Comparison of ENCODE assay signal across 10 mouse cellular contexts in genomic region chr8:60891757-60892156, GRCm38 (mm10). TPM values are rescaled to one million over a fixed set of nuclear protein-coding genes. Genes with fewer than 3 reads are reported as not detected.
DNase-seq lines count a peak whose midpoint lies in the region; ATAC-seq and TF ChIP-seq lines count a peak whose summit lies in the region.
"Had no signal": no experiment of that assay in that cellular context is flagged by ENCODE, and none has a peak within 500 bp of the region (broad histone marks: within the 10 kb centered on the region; RNA-seq: fewer than 3 reads in every experiment).

No protein-coding gene starts in this region.

- no peak for DNase-seq in hindbrain, postnatal 0 days (ENCODE audit: low spot score)
- peak; percentile 36 for DNase-seq in MEL (ENCODE audit: low read depth, low spot score)
- no peak for DNase-seq in urinary bladder, adult 18-20 months (ENCODE audit: low spot score in 2 of 2)
- no peak for DNase-seq in retina, postnatal 1 day
- DNase-seq: adrenal gland, postnatal 10 days; cerebellum, postnatal 14 days had no signal

- no peak overlapping the region for H3K4me3 ChIP-seq in hindbrain, embryonic 12.5 days
- no peak overlapping the region for H3K4me3 ChIP-seq in hindbrain, postnatal 0 days (ENCODE audit: low read length)
- H3K4me3 ChIP-seq in MEL (ENCODE audit: control insufficient read depth in 1 of 2, insufficient read depth in 1 of 2, low read depth in 2 of 2, low read length in 2 of 2): no peak overlapping the region
- no peak overlapping the region for H3K4me3 ChIP-seq in hindbrain, embryonic 15.5 days
- peak overlapping the region; percentile 78 for H3K4me3 ChIP-seq in midbrain, embryonic 13.5 days (replicated peaks)

- TF ChIP-seq RAD21 in MEL (IDR thresholded peaks at IDR 0.05; ENCODE audit: low read depth, low read length): no peak

- 92% methylated on average over 4 of the region's 4 CpGs for WGBS in hindbrain, embryonic 12.5 days
- 94% methylated on average over 4 of the region's 4 CpGs for WGBS in hindbrain, postnatal 0 days
- 97% methylated on average over 4 of the region's 4 CpGs for WGBS in hindbrain, embryonic 15.5 days
- 95% methylated on average over 4 of the region's 4 CpGs for WGBS in midbrain, embryonic 13.5 days

- TF ChIP-seq POLR2A in MEL (IDR thresholded peaks at IDR 0.05; ENCODE audit: control insufficient read depth in 1 of 2, insufficient read depth in 1 of 2, low read depth in 1 of 2, low read length in 2 of 2, poor library complexity in 1 of 2): no peak

- ATAC-seq in hindbrain, embryonic 12.5 days (ENCODE audit: low FRiP score): no peak
- ATAC-seq in hindbrain, postnatal 0 days: no peak
- no peak for ATAC-seq in hindbrain, embryonic 15.5 days (ENCODE audit: low FRiP score, low read depth)
- ATAC-seq in midbrain, embryonic 13.5 days: no peak

- no peak for TF ChIP-seq CTCF in hindbrain, postnatal 0 days (IDR thresholded peaks at IDR 0.05; ENCODE audit: low read depth)
- no peak for TF ChIP-seq CTCF in MEL (IDR thresholded peaks at IDR 0.05 in 2 of 3, conservative IDR thresholded peaks at IDR 0.05 in 1 of 3; ENCODE audit: control insufficient read depth in 1 of 3, insufficient read depth in 1 of 3, low read depth in 2 of 3, low read length in 3 of 3, poor library complexity in 1 of 3, severe bottlenecking in 1 of 3)

- H3K4me2 ChIP-seq in hindbrain, embryonic 12.5 days (replicated peaks): peak overlapping the region; percentile 71; the same call in 1 of the 2 replicates
- H3K4me2 ChIP-seq in hindbrain, postnatal 0 days (ENCODE audit: low read depth, low read length): no peak overlapping the region
- H3K4me2 ChIP-seq in hindbrain, embryonic 15.5 days: peak overlapping the region; percentile 68
- peak overlapping the region; percentile 79 for H3K4me2 ChIP-seq in midbrain, embryonic 13.5 days (replicated peaks)

- peaks cover 31% of the 10 kb centered on the region for H3K79me2 ChIP-seq in MEL (ENCODE audit: control insufficient read depth, insufficient read depth, low read length, poor library complexity)

- H3K36me3 ChIP-seq in hindbrain, embryonic 12.5 days: peaks cover 10% of the 10 kb centered on the region
- no peaks in the 10 kb centered on the region for H3K36me3 ChIP-seq in hindbrain, postnatal 0 days (ENCODE audit: insufficient read depth, low read length)
- peaks cover 7 to 49% of the 10 kb centered on the region in 2 experiments for H3K36me3 ChIP-seq in MEL (ENCODE audit: control insufficient read depth in 1 of 2, insufficient read depth in 2 of 2, low read length in 2 of 2)
- H3K36me3 ChIP-seq in hindbrain, embryonic 15.5 days: 0 out of 2 replicates have a peak, but pooled peaks cover 6% of the 10 kb centered on the region
- peaks cover 19% of the 10 kb centered on the region for H3K36me3 ChIP-seq in midbrain, embryonic 13.5 days

- H3K9me3 ChIP-seq in hindbrain, embryonic 12.5 days (replicated peaks): no peaks in the 10 kb centered on the region
- H3K9me3 ChIP-seq in hindbrain, postnatal 0 days (ENCODE audit: low read length): no peaks in the 10 kb centered on the region
- no peaks in the 10 kb centered on the region for H3K9me3 ChIP-seq in MEL (replicated peaks; ENCODE audit: insufficient read depth, low read length)
- no peaks in the 10 kb centered on the region for H3K9me3 ChIP-seq in hindbrain, embryonic 15.5 days
- no peaks in the 10 kb centered on the region for H3K9me3 ChIP-seq in midbrain, embryonic 13.5 days

- no peak overlapping the region for H3K9ac ChIP-seq in hindbrain, embryonic 12.5 days
- H3K9ac ChIP-seq in hindbrain, postnatal 0 days (replicated peaks; ENCODE audit: low read length): no peak overlapping the region
- no peak overlapping the region for H3K9ac ChIP-seq in MEL (ENCODE audit: control insufficient read depth, low read depth, low read length, poor library complexity, severe bottlenecking)
- H3K9ac ChIP-seq in hindbrain, embryonic 15.5 days: no peak overlapping the region
- no peak overlapping the region for H3K9ac ChIP-seq in midbrain, embryonic 13.5 days (replicated peaks)

- peaks cover 12% of the 10 kb centered on the region for H3K4me1 ChIP-seq in hindbrain, embryonic 12.5 days
- H3K4me1 ChIP-seq in hindbrain, postnatal 0 days (ENCODE audit: insufficient read depth, low read length): peaks cover 6% of the 10 kb centered on the region; the same call in 1 of the 2 replicates
- H3K4me1 ChIP-seq in MEL (ENCODE audit: control insufficient read depth in 1 of 2, insufficient read depth in 2 of 2, low read length in 2 of 2): peaks cover 13 to 23% of the 10 kb centered on the region in 2 experiments
- H3K4me1 ChIP-seq in hindbrain, embryonic 15.5 days (replicated peaks): peaks cover 22% of the 10 kb centered on the region
- peaks cover 24% of the 10 kb centered on the region for H3K4me1 ChIP-seq in midbrain, embryonic 13.5 days (replicated peaks)

- no peaks in the 10 kb centered on the region for H3K27me3 ChIP-seq in hindbrain, embryonic 12.5 days
- H3K27me3 ChIP-seq in hindbrain, postnatal 0 days (ENCODE audit: insufficient read depth, low read length): no peaks in the 10 kb centered on the region
- no peaks in the 10 kb centered on the region for H3K27me3 ChIP-seq in MEL (ENCODE audit: control insufficient read depth in 1 of 2, insufficient read depth in 2 of 2, low read length in 2 of 2)
- H3K27me3 ChIP-seq in hindbrain, embryonic 15.5 days: no peaks in the 10 kb centered on the region
- H3K27me3 ChIP-seq in midbrain, embryonic 13.5 days: no peaks in the 10 kb centered on the region

- no peak overlapping the region for H3K27ac ChIP-seq in hindbrain, embryonic 12.5 days
- no peak overlapping the region for H3K27ac ChIP-seq in hindbrain, postnatal 0 days
- no peak overlapping the region for H3K27ac ChIP-seq in MEL (ENCODE audit: control insufficient read depth, low read depth, low read length)
- H3K27ac ChIP-seq in hindbrain, embryonic 15.5 days (replicated peaks): no peak overlapping the region
- H3K27ac ChIP-seq in midbrain, embryonic 13.5 days: no peak overlapping the region
- H3K27ac ChIP-seq: layer of hippocampus, adult 2 months had no signal

- TF ChIP-seq EP300 in MEL (IDR thresholded peaks at IDR 0.05; ENCODE audit: low read depth in 1 of 2, low read length in 2 of 2): no peak

TF ChIP-seq in MEL, 35 proteins besides CTCF, POLR2A, EP300 and RAD21:
- no peak for TF ChIP-seq TCF12 (IDR thresholded peaks at IDR 0.05; ENCODE audit: low read depth, low read length)
- 0 out of 2 replicates have a peak, but pooled peaks have one; percentile 8 for TF ChIP-seq HCFC1 (IDR thresholded peaks at IDR 0.05; ENCODE audit: low read depth, low read length)
- TF ChIP-seq GATA1 (IDR thresholded peaks at IDR 0.05; ENCODE audit: low read depth, low read length): peak; percentile 66
- no peak for TF ChIP-seq MAFK (IDR thresholded peaks at IDR 0.05; ENCODE audit: borderline replicate concordance, low read depth, low read length)
TF ChIP-seq in MEL: peak in this region for 2.

RNA-seq across cellular contexts. Expression of gene Hpf1, which starts 1.5 kb away (rescaled TPM):
- 116 and 119 TPM in 2 replicates for polyA plus RNA-seq in hindbrain, embryonic 12.5 days (2016; fragmentation: Nextera tagmentation; extraction: Ambion mirVana)
- total RNA-seq in hindbrain, postnatal 0 days (2014; rRNA removed): 13.4 and 25.8 TPM in 2 replicates
- polyA plus RNA-seq in hindbrain, postnatal 0 days (2015; fragmentation: Nextera tagmentation; extraction: Ambion mirVana): 97.2 and 103 TPM in 2 replicates
- 73.2 and 74.4 TPM in 2 replicates for total RNA-seq in MEL (2012; rRNA removed)
- 10 to 100 TPM in 1 of 2 experiments, not detected in 1; 83.5 TPM for polyA plus RNA-seq in MEL (2012; ENCODE audit: insufficient read depth in 1 of 2, insufficient read length in 2 of 2, low read depth in 1 of 2, low replicate concordance in 2 of 2, missing spikeins in 1 of 2)
- 95.2 and 97.0 TPM in 2 replicates for polyA plus RNA-seq in hindbrain, embryonic 15.5 days (2015; fragmentation: Nextera tagmentation; extraction: Ambion mirVana)
- polyA plus RNA-seq in midbrain, embryonic 13.5 days (2015; fragmentation: Nextera tagmentation; extraction: Ambion mirVana): 105 and 109 TPM in 2 replicates
